In genomic region chr16:44347071-44347901, GRCm38 (mm10) we compare ENCODE assay signal across 7 mouse cellular contexts. TPM values are rescaled to one million over a fixed set of nuclear protein-coding genes. Genes with fewer than 3 reads are reported as not detected.
DNase-seq lines count a peak whose midpoint lies in the region; ATAC-seq and TF ChIP-seq lines count a peak whose summit lies in the region.

TSS of gene Spice1 (plus strand) at chr16:44347121.

- no peaks in the 10 kb centered on the region for H3K9me3 ChIP-seq in embryonic facial prominence, embryonic 11.5 days (replicated peaks; ENCODE audit: control insufficient read depth, low read length)
- H3K9me3 ChIP-seq in limb, embryonic 12.5 days, result no peaks in the 10 kb centered on the region
- H3K9me3 ChIP-seq in midbrain, embryonic 15.5 days, result no peaks in the 10 kb centered on the region

- peak within 1 kb of the TSS; percentile 65 for H3K4me2 ChIP-seq in embryonic facial prominence, embryonic 11.5 days (ENCODE audit: low read depth, low read length)
- H3K4me2 ChIP-seq in limb, embryonic 12.5 days, result peak within 1 kb of the TSS; percentile 73
- H3K4me2 ChIP-seq in midbrain, embryonic 15.5 days, result peak within 1 kb of the TSS; percentile 73

- H3K27me3 ChIP-seq in embryonic facial prominence, embryonic 11.5 days (ENCODE audit: control insufficient read depth, insufficient read depth, low read length), result no peaks in the 10 kb centered on the region
- no peaks in the 10 kb centered on the region for H3K27me3 ChIP-seq in limb, embryonic 12.5 days
- H3K27me3 ChIP-seq in midbrain, embryonic 15.5 days (replicated peaks), result no peaks in the 10 kb centered on the region
- no peaks in the 10 kb centered on the region for H3K27me3 ChIP-seq in spleen, adult 2 months (ENCODE audit: control insufficient read depth, insufficient read depth, low read length)

- peak within 1 kb of the TSS; percentile 80 for H3K4me3 ChIP-seq in embryonic facial prominence, embryonic 11.5 days (ENCODE audit: low read depth, low read length)
- peak within 1 kb of the TSS; percentile 82 for H3K4me3 ChIP-seq in limb, embryonic 12.5 days (replicated peaks)
- peak within 1 kb of the TSS; percentile 61 for H3K4me3 ChIP-seq in midbrain, embryonic 15.5 days
- H3K4me3 ChIP-seq in spleen, adult 2 months (ENCODE audit: extremely low read depth, insufficient read depth, insufficient read length), result peak within 1 kb of the TSS; percentile 78

- under 1% methylated on average over 67 of the region's 67 CpGs for WGBS in embryonic facial prominence, embryonic 11.5 days
- under 1% methylated on average over 67 of the region's 67 CpGs for WGBS in limb, embryonic 12.5 days
- WGBS in midbrain, embryonic 15.5 days, result under 1% methylated on average over 67 of the region's 67 CpGs
- under 1% methylated on average over 67 of the region's 67 CpGs for WGBS in spleen, adult 2 months

- peak; percentile 98 for ATAC-seq in embryonic facial prominence, embryonic 11.5 days (replicated peaks; ENCODE audit: insufficient number of reproducible peaks, low FRiP score, low TSS enrichment, low read depth)
- peak; percentile 96 for ATAC-seq in limb, embryonic 12.5 days (ENCODE audit: insufficient number of reproducible peaks, insufficient read depth, low FRiP score, low TSS enrichment, low read depth)
- ATAC-seq in midbrain, embryonic 15.5 days (replicated peaks), result peak; percentile 100

- H3K9ac ChIP-seq in embryonic facial prominence, embryonic 11.5 days (replicated peaks; ENCODE audit: low read length), result peak within 1 kb of the TSS; percentile 79
- H3K9ac ChIP-seq in limb, embryonic 12.5 days (replicated peaks), result peak within 1 kb of the TSS; percentile 86
- H3K9ac ChIP-seq in midbrain, embryonic 15.5 days, result peak within 1 kb of the TSS; percentile 41

- peak; percentile 19; the same call in 1 of the 2 replicates for TF ChIP-seq CTCF in spleen, adult 2 months (IDR thresholded peaks at IDR 0.05; ENCODE audit: extremely low read depth, insufficient read depth, insufficient read length, insufficient replicate concordance)

- TF ChIP-seq POLR2A in spleen, adult 2 months (IDR thresholded peaks at IDR 0.05; ENCODE audit: low read depth, low read length), result no peak; the same call in 1 of the 2 replicates

- H3K27ac ChIP-seq in embryonic facial prominence, embryonic 11.5 days (replicated peaks; ENCODE audit: low read depth, low read length), result peak within 1 kb of the TSS; percentile 87
- peak within 1 kb of the TSS; percentile 95 for H3K27ac ChIP-seq in limb, embryonic 12.5 days
- peak within 1 kb of the TSS; percentile 77 for H3K27ac ChIP-seq in midbrain, embryonic 15.5 days
- peak within 1 kb of the TSS; percentile 92 for H3K27ac ChIP-seq in spleen, adult 2 months (ENCODE audit: insufficient read depth, low read length)

- peak; percentile 98 for DNase-seq in adrenal gland, postnatal 14 days
- peak; percentile 94 for DNase-seq in embryonic facial prominence, embryonic 11.5 days (ENCODE audit: low spot score)
- DNase-seq in heart, adult 11 months, result peak; percentile 99
- DNase-seq in kidney, adult 18-20 months, result peak; percentile 97
- peak; percentile 87 to 96 for DNase-seq in spleen, adult 2 months (ENCODE audit: low read depth in 1 of 2, low spot score in 2 of 2)

- no peaks in the 10 kb centered on the region for H3K4me1 ChIP-seq in embryonic facial prominence, embryonic 11.5 days (ENCODE audit: control insufficient read depth, insufficient read depth, low read length)
- H3K4me1 ChIP-seq in limb, embryonic 12.5 days (replicated peaks), result peaks cover 18% of the 10 kb centered on the region
- H3K4me1 ChIP-seq in midbrain, embryonic 15.5 days, result peaks cover 11% of the 10 kb centered on the region
- H3K4me1 ChIP-seq in spleen, adult 2 months (ENCODE audit: control insufficient read depth, insufficient read depth, insufficient read length), result peaks cover 12% of the 10 kb centered on the region

- H3K36me3 ChIP-seq in embryonic facial prominence, embryonic 11.5 days (replicated peaks; ENCODE audit: control insufficient read depth, insufficient read depth, low read depth, low read length), result no peaks in the 10 kb centered on the region
- H3K36me3 ChIP-seq in limb, embryonic 12.5 days, result no peaks in the 10 kb centered on the region
- no peaks in the 10 kb centered on the region for H3K36me3 ChIP-seq in midbrain, embryonic 15.5 days (replicated peaks)
- H3K36me3 ChIP-seq in spleen, adult 2 months (ENCODE audit: control insufficient read depth, insufficient read depth, low read length), result no peaks in the 10 kb centered on the region

RNA-seq across cellular contexts. Expression of gene Spice1, which starts in this region (rescaled TPM):
- total RNA-seq in adrenal gland, postnatal 14 days (2021), result 21.5 and 23.5 TPM in 2 replicates
- 32.4 and 34.8 TPM in 2 replicates for polyA plus RNA-seq in embryonic facial prominence, embryonic 11.5 days (2014; fragmentation: Nextera tagmentation; extraction: Ambion mirVana)
- 27.5 and 32.2 TPM in 2 replicates for polyA plus RNA-seq in limb, embryonic 12.5 days (2016; fragmentation: Nextera tagmentation; extraction: Ambion mirVana)
- 13.3 and 14.8 TPM in 2 replicates for polyA plus RNA-seq in midbrain, embryonic 15.5 days (2015; fragmentation: Nextera tagmentation; extraction: Ambion mirVana)
- 5.2 and 6.4 TPM in 2 replicates for polyA plus RNA-seq in spleen, adult 2 months (2012; rRNA removed)

Comparison
In these comparisons a context has a peak if more than half of its experiments do, and no peak if none do; other contexts are left out.
1. Peak in every context shown above with its lines: DNase-seq, ATAC-seq, H3K4me3 ChIP-seq and H3K27ac ChIP-seq.